Mouse (Mus musculus) T-helper 1 cell (primary cell): ENCODE measurements around the gene Twsg1.
"Not testable (repeated sequence)": the region's sequence is repeated elsewhere in the genome, so short reads cannot be mapped to it uniquely, and the experiment has no call there.

ENCODE experiments used
- in situ Hi-C: fragments of 300-600 bp; cut with MboI, MseI; formaldehyde crosslinking; loops from one replicate; pipeline ENCODE4 v1.15.1; 2025; ENCODE audit warnings: high pct_unique_total_duplicates

Gene Twsg1

DNA sequence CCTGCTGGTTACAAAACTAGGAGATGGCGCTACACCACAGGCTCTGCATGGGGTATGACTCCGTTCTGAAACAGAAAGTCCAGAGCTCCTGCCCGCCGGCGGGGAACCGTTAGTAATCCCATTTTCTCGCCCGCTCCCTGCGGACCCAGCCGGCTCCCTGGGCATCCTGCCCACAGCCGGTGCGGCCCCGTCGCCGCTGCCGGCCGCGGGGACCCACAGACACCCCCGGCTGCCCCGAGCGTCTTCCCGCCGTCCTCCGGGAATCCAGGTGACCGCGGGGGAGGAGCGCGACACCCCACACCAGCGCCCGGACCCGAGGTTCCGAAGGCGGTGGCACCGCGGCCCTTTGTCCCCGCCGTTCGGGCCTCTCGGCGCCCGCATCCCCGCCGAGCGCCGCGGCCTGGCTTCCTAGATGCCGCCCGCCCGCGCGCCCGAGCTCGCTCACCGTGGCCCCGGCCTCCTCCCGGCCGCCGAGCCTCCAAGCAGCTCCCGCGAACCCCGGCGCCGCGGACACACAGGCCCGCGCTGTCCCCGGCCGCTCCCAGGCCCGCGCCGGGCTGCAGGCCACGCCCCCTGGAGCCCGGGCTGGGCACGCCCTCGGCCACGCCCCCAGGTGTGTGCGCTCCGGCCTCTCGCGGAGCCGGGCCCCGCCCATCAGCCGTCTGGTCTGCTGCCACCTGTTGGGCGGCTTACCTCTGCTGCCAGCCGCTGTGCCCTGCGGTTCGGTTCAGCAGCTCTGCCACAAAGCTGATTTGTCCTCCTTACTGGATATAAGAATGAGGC, at the start of gene Twsg1:
Gene Twsg1 (minus strand): TSS at position 605 of the 783 bp plus-strand sequence.
- in situ Hi-C loops, result loop anchor here (5.0 kb wide), 1 partner anchor 79 kb away; no protein-coding TSS in a partner anchor

DNA sequence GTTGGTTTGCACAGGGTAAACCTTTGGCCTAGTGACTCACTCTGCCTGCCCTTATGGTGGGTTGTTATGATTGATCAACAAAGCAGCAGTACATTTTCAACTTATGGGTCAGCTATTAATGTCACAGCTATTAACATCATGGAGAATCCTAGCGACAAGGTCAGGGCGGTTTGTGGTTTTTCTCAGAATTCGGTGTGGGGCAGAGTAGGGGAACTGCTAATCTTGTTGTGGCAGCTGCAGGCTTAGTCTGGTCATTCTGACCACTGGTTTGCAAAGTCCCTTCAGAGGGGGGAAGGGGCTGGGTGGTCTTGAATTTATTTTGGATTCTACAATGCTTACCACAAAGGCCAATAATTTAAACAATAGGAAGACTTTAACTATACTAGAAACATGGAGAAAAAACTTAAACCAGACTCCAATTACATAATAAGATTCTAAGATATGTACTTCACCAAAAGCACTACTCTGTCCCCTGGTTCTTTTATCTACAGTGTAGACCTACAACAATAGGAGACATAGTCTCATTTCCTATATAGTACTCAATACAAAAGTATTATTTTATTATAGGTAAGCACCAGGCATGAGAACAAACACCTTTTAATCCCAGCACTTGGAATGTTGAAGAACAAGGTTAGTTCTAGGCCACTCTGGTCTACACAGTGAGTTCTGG, 37.3 kb upstream of the Twsg1 start:
- in situ Hi-C loops, result no loop called here

DNA sequence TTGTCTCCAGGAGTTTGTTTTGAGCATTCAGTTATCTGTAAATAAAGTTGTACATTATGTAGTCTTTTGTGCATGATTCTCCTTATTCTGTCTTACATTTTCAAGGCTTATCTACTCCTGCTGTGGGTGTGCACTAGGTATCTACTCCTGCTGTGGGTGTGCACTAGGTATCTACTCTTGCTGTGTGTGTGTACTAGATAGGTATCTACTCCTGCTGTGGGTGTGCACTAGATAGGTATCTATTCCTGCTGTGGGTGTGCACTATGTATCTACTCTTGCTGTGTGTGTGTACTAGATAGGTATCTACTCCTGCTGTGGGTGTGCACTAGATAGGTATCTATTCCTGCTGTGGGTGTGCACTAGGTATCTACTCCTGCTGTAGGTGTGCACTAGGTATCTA, 25.7 kb upstream of the Twsg1 start:
- in situ Hi-C loops, result not testable (repeated sequence)

DNA sequence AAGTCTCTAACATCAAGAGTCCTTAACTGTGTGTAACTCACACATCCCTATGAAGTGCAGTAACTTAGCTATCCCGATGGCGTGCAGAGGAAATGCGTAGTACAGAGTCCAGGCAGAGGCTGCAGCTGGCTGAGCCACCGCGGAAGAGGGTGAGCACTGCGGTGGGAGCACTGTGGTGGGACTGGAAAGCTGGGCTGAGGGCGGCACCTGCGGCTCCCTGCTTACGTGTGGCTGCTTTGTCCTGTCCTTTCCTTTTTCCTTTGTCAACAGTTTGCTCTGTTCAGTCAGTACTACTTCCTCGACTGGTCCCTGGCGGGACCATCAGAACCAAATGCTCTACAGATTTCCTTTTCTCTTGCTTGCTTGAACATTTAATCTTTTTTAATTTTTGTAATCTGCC, 16.7 kb upstream of the Twsg1 start:
- in situ Hi-C loops, result no loop called here

DNA sequence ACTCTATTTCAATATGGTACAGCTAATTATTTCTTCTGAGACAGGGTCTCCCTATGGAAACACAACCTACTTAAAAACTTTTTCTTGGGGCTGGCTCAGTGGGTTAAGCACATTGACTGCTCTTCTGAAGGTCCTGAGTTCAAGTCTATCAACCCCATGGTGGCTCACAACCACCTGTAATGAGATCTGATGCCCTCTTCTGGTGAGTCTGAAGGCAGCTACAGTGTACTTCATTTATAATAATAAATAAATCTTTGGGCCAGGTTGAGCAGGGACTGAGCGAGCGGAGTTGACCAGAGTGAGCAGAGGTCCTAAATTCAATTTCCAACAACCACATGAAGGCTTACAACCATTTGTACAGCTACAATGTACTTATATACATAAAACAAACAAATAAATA, 11.2 kb upstream of the Twsg1 start:
- in situ Hi-C loops, result no loop called here

DNA sequence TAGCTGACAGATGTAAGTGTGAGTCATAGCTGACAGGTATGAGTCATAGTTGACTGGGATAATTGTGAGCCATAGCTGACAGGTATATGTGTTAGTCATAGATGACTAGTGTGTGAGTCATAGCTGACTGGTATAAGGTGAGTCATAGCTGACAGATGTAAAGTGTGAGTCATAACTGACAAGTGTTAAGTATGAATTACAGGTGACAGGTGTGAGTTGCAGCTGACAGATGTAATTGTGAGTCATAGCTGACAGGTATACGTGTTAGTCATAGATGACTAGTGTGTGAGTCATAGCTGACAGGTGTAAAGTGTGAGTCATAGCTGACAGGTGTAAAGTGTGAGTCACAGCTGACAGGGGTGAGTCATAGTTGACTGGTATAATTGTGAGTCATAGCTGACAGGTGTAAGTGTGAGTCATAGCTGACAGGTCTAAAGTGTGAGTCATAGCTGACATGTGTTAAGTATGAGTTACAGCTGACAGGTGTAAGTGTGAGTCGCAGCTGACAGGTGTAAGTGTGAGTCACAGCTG, 10.6 kb upstream of the Twsg1 start:
- in situ Hi-C loops, result no loop called here

DNA sequence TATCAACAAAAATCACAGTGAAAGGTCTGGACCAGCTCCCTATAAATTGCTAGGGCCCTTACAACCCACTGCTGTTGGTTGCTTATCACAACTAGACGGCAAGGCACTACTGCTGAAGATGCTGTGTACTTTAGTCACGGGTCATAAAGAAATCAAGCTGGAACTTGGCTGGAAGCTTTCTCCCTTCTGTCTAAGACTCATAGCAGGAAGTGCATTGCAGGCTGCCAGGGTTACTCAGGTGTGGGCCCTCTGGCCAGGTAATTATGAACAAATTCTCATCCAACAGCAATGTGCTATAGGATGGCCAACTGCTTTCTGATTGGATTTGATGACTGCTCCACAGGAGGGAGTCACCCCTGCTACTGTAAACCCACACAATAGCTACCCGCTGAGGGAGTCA, 8.0 kb upstream of the Twsg1 start:
- in situ Hi-C loops, result no loop called here

DNA sequence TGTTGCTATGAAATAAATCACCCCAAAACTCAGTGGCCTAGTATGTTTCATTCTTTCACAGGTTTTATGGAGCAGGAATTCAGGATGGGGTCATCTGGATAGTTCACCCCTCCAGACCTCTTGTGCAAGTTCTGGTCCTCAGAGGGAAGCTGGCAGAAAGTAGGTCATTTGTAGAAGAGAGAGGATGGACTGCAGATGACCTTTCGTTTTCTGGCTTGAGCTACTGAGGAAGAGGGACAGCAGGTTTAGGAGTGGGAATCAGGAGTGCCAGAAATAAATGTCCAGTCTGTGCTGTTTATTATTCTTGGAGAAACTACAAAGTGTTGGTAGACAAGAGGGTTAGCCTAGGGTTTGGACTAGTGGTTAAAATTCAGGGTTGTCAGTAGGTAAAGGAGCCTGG, 7.3 kb upstream of the Twsg1 start:
- in situ Hi-C loops, result no loop called here

DNA sequence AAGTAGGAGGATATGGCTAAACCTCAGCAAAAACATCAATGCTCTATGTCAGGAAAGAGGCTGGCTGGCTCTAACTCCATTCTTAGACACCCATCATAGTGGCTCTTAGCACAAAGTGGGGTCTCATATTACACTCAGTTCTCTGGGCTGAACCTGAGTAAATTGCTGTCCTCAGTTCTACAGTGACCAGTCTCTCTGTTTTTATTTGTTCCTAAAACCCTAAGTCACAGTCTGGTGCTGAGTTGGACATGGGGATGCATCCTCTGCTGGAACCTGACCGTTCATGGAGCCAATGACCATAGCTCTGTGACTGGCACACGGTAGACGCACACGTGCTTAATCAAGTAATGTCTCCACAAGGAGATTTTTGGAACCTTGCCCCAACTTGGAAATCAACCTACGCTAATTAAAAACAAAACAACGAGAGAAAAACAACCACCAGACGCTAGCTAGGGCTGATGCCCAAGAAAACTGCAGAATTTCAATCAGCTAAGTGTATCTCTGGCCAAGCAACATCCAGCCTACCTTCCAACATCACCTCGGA, 6.8 kb upstream of the Twsg1 start:
- in situ Hi-C loops, result no loop called here

DNA sequence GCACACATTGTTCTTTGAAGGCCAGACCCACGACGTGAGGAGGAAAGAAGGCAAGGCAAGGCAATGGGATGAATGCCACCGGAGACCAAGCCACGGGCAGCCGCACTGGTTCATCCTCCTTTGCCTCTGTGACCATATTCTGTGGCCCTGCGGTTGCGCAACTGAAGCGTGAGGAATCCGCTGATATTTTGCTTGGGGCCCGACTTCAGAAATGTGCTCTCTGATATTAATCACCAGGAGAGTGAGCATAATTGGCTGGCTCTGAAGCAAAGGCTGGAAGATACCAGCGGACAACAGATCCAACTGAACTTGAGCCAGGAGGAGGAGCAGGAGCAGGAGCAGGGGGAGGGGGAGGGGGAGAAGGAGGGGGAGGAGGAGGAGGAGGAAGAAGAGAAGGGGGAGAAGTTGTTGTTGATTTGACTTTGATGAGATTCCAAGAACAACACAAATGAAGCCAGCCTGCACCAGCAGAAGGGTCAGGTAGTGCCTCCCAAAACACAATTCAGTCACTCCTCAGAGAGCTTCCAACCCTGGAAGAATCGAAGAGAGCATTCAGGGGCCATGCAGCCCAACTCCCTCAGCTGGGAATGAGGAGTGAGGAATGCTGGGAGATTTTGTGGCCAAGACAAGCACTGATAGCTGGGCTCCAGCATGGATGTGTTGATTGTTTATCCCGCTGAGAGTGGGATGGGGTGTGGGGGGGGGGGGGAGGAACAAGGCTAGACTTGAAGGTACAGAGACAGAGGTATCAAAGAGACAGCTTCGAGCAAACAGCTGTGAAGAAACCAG, 6.2 kb upstream of the Twsg1 start:
- in situ Hi-C loops, result no loop called here

DNA sequence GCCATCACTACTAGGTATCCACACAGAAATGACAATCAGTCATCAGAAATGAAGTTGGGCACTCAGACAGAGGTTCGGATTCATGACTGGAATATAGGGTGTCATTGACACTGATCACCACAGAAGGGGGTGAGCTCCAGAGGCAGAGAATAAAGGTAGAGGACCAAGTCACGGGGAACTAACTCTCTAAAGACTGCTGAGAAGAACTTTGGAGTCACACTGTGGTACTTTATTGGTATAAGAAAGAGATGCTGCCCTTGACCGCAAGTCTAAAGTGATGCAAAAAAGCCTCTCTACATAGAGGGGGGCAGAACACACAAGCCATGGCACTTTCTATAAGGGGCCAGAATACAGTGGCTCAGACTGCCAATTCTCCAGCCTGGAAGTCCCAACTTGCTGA, 5.1 kb upstream of the Twsg1 start:
- in situ Hi-C loops, result no loop called here

DNA sequence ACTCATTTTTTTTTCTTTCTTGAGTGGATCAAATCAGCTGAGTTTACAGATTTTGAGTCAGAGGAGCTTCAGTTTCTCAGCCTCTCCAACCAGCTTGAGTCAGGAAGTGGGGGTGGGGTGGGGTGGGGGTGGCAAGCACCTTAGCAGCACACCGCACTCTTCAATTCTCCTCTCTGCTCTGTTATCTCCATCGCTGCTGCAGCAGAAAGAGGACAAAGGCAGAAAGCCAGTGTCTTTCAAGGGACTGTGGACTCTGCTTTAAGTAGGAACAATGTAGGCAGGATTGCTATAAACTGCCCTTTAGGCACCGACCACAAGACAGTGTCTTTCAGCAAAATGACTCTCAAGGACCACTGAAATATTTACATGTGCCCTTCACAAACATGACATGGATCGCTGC, 2.9 kb upstream of the Twsg1 start:
- in situ Hi-C loops, result loop anchor here (5.0 kb wide), 1 partner anchor 82 kb away; no protein-coding TSS in a partner anchor

DNA sequence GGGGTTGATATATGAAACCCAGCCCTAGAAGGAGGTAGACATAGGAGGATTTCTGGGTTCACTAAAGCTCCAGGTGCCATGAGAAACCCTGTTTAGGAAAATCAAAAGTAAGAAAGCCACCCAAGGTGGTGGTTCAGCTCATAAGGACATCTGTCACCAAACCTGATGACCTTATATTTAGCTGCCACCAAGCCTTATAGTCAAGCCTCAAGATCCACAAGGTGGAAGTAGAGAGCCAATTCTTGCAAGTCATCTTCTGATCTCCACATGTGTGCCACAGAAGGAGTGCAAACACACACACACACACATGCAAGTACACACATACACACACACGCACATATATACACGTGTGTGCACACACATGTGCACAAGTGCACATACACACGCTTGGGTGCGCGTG, 1.1 kb upstream of the Twsg1 start:
- in situ Hi-C loops, result loop anchor here (5.0 kb wide), 1 partner anchor 80 kb away; no protein-coding TSS in a partner anchor

DNA sequence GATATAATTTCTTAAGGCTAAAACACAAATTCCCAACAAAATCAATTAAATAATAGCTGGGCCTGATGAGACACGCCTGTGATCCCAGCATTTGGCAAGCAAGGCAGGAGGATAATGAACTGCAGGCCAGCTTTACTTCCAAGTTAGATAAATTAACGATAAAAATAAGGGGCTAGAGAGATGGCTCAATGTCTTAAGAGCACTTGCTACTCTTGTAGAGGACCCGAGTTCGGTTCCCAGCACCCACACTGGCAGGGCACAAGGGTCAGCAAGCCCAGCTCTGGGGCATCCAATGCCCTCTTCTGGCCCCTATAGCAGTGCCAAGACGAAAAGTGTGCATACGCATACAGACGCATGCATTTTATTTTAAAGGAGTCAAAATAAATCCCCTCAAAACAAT, 843 bp downstream of the Twsg1 start:
- in situ Hi-C loops, result loop anchor here (5.0 kb wide), 1 partner anchor 78 kb away; no protein-coding TSS in a partner anchor

DNA sequence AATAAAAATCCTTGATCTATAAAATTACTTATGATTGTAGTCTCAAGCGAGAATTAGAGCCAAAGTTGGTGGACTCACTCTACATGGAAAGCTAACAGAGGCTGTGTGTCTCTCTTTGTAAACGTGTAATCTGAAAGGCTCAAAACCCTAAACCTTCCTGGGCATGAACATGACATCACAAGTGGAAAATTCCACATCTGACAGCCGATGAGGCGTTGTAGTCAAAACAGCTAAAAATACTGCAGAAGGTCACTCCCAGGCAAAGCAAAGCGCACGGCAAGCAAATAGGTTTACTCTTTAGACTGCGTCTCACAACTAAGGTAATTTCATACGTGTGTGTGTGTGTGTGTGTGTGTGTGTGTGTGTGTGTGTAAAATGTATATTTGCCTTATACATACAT, 3.7 kb downstream of the Twsg1 start:
- in situ Hi-C loops, result no loop called here

DNA sequence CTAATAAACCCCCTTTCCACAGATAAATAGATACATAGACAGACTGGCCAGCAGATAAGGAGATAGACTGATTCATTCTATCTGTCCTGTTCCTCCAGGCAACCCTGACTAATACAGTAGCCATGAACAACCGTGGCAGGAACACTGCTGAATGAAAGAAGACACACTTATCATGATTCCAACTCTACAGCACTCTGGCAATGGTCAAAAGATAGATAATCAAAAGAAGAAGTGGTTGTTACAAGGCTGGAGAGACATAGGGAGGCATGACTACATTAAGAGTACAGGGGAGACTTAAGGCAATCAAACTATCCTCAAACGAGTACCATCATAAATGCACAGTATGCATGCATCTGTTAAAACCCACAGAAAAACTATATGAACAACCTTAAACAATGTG, 5.6 kb downstream of the Twsg1 start:
- in situ Hi-C loops, result no loop called here

DNA sequence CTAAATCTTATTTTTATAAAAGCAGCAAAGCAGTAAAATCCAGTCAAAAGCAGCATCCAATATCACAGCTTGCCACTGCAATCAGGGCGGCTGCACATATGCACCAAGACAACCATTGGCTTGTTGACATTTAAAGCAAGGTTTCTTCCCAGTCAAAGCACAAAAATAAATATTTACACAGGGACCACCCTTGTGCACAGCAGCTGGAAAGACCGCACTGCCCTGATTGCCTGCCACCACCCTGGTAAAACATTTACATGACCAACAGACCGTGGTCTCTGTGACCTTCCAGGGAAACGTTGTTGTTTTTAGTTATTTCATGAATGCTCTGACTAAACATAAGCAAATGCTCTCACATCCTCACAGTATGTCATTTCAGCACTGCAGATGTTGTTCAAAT, 8.6 kb downstream of the Twsg1 start:
- in situ Hi-C loops, result no loop called here

DNA sequence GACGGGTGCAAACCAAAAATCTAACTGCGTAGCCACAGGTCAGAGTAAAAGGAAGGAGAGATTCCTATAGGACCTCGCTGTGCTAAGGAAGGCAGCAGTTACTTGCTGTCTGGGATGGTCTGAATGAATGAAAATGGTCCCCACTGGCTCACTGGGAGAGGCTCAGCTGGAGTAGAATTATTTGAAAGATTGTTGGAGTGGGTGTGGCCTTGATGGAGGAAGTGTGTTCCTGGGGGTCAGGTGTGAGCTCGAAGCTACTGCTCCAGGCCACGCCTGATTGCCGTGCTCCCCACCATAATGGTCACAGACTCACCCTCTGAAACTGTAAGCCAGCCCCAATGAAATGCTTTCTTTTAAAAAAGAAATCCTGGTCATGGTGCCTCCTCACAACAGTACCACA, 9.8 kb downstream of the Twsg1 start:
- in situ Hi-C loops, result no loop called here

DNA sequence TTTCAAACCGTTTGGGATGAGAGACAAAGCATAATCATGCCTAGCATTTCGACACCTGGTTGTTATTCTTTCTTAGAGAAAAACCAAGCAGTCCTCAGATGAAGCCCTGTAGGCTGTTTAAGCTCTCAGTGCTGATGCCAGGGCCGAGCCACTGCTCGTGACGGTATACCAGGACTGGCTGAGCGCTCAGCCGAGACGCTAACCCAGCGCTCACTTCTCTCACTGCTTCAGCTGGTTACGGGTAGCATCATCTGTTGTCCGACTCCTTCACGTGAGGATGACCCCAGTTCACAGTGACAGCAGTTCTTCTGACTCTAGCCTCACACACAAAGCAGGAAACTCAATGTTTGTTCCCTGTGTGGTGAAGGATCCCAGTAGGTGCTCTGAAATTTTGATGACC, 10.8 kb downstream of the Twsg1 start:
- in situ Hi-C loops, result no loop called here

DNA sequence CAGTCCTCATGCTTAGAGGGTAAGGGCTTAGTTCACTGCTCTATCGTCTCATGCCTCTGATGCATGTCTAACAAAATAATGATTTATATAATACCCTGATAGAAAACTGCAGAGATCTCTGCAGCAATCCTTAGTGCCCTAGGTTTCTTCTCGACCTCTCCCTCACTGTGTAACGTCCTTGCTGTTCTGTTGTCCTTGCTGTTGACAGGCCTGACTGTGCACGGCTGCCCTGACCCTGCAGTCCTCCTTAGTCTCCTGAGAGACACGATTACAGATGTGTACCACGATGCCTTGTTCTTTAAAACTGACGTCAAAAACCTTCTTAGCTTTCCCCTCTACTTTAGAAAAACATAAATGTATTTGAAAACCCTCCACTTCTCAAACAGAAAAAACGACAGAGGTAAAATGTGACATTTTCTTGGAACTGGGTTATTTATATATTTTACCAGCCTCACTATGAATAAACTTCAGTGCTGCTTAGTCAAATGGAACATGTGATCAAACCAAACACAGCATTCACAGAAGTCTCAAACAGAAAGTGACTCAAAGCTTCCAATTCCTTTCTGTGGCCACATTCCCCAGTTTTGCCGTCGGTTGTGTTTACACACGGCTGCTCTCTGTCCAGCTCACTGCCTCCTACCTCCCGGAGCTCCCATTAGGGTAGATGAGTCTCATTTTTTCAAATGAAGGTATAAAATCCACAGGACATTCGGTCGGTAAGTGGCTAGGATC, 11.4 kb downstream of the Twsg1 start:
- in situ Hi-C loops, result no loop called here

DNA sequence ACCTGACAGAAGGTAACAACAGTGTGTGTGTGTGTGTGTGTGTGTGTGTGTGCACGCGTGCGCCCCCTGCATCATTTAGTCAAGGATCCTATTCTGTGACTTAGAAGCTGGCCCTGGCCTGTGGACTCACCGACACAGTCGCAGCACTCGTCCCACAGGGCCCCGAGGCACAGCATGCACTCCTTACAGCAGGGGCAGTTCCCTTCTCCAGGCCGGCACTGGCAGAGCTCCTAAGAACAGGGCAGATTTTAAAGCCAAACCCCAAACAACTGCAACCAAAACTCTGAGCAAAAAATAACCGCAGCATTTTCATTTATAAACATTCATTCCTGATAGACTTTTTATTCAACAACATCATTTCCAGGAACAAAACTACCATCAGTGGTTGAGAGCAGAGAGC, 13.4 kb downstream of the Twsg1 start:
- in situ Hi-C loops, result no loop called here
